Mouse (Mus musculus): ENCODE measurements around the gene Rpl23a.

DNA sequence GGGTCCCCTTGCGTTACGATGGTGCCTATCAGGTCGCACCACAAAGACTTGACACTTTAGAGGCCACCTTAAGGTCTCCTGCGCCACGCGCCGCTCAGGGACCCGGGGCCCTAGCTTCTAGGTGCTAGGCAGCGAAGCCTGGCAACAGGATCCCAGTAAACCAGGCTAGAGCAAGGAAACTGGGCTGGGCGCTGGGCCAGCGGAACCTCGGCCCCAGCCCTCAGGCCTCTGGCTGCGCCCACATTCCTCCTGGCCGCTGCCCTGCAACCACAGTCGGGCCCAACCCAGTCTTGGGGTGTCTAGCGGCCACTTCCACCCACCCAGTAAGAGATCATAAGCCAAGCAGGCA lies 17.6 kb downstream of the Rpl23a start:
- TF ChIP-seq CTCF (conservative IDR thresholded peaks at IDR 0.05; ENCODE audit: low read length) (no peak), POU5F1 (IDR thresholded peaks at IDR 0.05; ENCODE audit: borderline replicate concordance, low read length) (no peak)
